Mouse (Mus musculus): ENCODE measurements around the gene Kif16b. TPM values are rescaled to one million over a fixed set of nuclear protein-coding genes. Genes with fewer than 3 reads are reported as not detected.

Gene Kif16b
- polyA plus RNA-seq, 1 experiment from 2014 or later: 17.0 TPM

GRCm38 (mm10) chr2:142891283-142891682 is 10.0 kb downstream of the Kif16b start:
- 30% methylated on average over 2 of the region's 2 CpGs for WGBS
- no peak overlapping the region for H3K27ac ChIP-seq
- no peak for ATAC-seq (replicated peaks; ENCODE audit: low FRiP score)
- H3K36me3 ChIP-seq: no peaks in the 10 kb centered on the region
- H3K9ac ChIP-seq: no peak overlapping the region
- H3K27me3 ChIP-seq: no peaks in the 10 kb centered on the region
- no peak overlapping the region for H3K4me2 ChIP-seq
- no peaks in the 10 kb centered on the region for H3K9me3 ChIP-seq (replicated peaks)
- H3K4me3 ChIP-seq (replicated peaks): no peak overlapping the region
- peaks cover 14% of the 10 kb centered on the region for H3K4me1 ChIP-seq

- H3K27ac ChIP-seq: no peak overlapping the region
- ATAC-seq (replicated peaks; ENCODE audit: low FRiP score): no peak
- no peak overlapping the region for H3K4me2 ChIP-seq
- H3K9me3 ChIP-seq (replicated peaks): no peaks in the 10 kb centered on the region
- no peak overlapping the region for H3K4me3 ChIP-seq (replicated peaks)
- no peak overlapping the region for H3K9ac ChIP-seq
- WGBS: 96% methylated on average over 4 of the region's 4 CpGs
- no peaks in the 10 kb centered on the region for H3K27me3 ChIP-seq
- H3K4me1 ChIP-seq: peaks cover 41% of the 10 kb centered on the region
- H3K36me3 ChIP-seq: no peaks in the 10 kb centered on the region
Measured at GRCm38 (mm10) chr2:142884456-142884855, 16.9 kb downstream of the Kif16b start.

GRCm38 (mm10) chr2:142883625-142883994 is 17.7 kb downstream of the Kif16b start:
- no peak overlapping the region for H3K4me3 ChIP-seq (replicated peaks)
- H3K9me3 ChIP-seq (replicated peaks): no peaks in the 10 kb centered on the region
- H3K36me3 ChIP-seq: no peaks in the 10 kb centered on the region
- ATAC-seq (replicated peaks; ENCODE audit: low FRiP score): no peak
- 65% methylated on average over 7 of the region's 7 CpGs for WGBS
- peak overlapping the region; percentile 59 for H3K27ac ChIP-seq
- H3K4me2 ChIP-seq: no peak overlapping the region
- no peak overlapping the region for H3K9ac ChIP-seq
- H3K4me1 ChIP-seq: peaks cover 50% of the 10 kb centered on the region
- H3K27me3 ChIP-seq: no peaks in the 10 kb centered on the region

- Histone ChIP-seq H3K4me2 (no peak overlapping the region), H3K36me3 (no peaks in the 10 kb centered on the region), H3K9ac (no peak overlapping the region), H3K9me3 (replicated peaks) (no peaks in the 10 kb centered on the region), H3K4me1 (peaks cover 51% of the 10 kb centered on the region), H3K27me3 (no peaks in the 10 kb centered on the region), H3K4me3 (replicated peaks) (no peak overlapping the region), H3K27ac (peak overlapping the region; percentile 61)
- peak; percentile 68 for ATAC-seq (replicated peaks; ENCODE audit: low FRiP score)
- 44% methylated on average over 7 of the region's 7 CpGs for WGBS
Measured at GRCm38 (mm10) chr2:142882871-142883624, 18.3 kb downstream of the Kif16b start.

- Histone ChIP-seq H3K27me3 (no peaks in the 10 kb centered on the region), H3K4me1 (peaks cover 54% of the 10 kb centered on the region), H3K4me2 (no peak overlapping the region), H3K27ac (peak overlapping the region; percentile 61), H3K9me3 (replicated peaks) (no peaks in the 10 kb centered on the region), H3K4me3 (replicated peaks) (no peak overlapping the region), H3K9ac (no peak overlapping the region), H3K36me3 (no peaks in the 10 kb centered on the region)
- no peak for ATAC-seq (replicated peaks; ENCODE audit: low FRiP score)
- 34% methylated on average over 2 of the region's 2 CpGs for WGBS
Measured at GRCm38 (mm10) chr2:142882466-142882865, 18.9 kb downstream of the Kif16b start.

GRCm38 (mm10) chr2:142881177-142881576 is 20.2 kb downstream of the Kif16b start:
- H3K9me3 ChIP-seq (replicated peaks): no peaks in the 10 kb centered on the region
- WGBS: 27% methylated on average over 4 of the region's 4 CpGs
- peak; percentile 55; the same call in 1 of the 2 replicates for ATAC-seq (replicated peaks; ENCODE audit: low FRiP score)
- H3K9ac ChIP-seq: no peak overlapping the region
- H3K27ac ChIP-seq: peak overlapping the region; percentile 56
- H3K4me1 ChIP-seq: peaks cover 64% of the 10 kb centered on the region
- no peak overlapping the region for H3K4me3 ChIP-seq (replicated peaks)
- H3K36me3 ChIP-seq: no peaks in the 10 kb centered on the region
- H3K4me2 ChIP-seq: no peak overlapping the region
- no peaks in the 10 kb centered on the region for H3K27me3 ChIP-seq

GRCm38 (mm10) chr2:142879257-142879818 is 22.0 kb downstream of the Kif16b start:
- H3K9ac ChIP-seq: no peak overlapping the region
- 26% methylated on average over 8 of the region's 8 CpGs for WGBS
- no peak overlapping the region for H3K4me2 ChIP-seq
- H3K4me3 ChIP-seq (replicated peaks): no peak overlapping the region
- peak; percentile 71 for ATAC-seq (replicated peaks; ENCODE audit: low FRiP score)
- peak overlapping the region; percentile 79 for H3K27ac ChIP-seq
- peaks cover 70% of the 10 kb centered on the region for H3K4me1 ChIP-seq
- H3K9me3 ChIP-seq (replicated peaks): no peaks in the 10 kb centered on the region
- H3K27me3 ChIP-seq: no peaks in the 10 kb centered on the region
- no peaks in the 10 kb centered on the region for H3K36me3 ChIP-seq

- no peak for ATAC-seq (replicated peaks; ENCODE audit: low FRiP score)
Measured at GRCm38 (mm10) chr2:142876636-142877035, 24.7 kb downstream of the Kif16b start.

GRCm38 (mm10) chr2:142875936-142876335 is 25.4 kb downstream of the Kif16b start:
- Histone ChIP-seq H3K4me1 (peaks cover 45% of the 10 kb centered on the region), H3K9me3 (replicated peaks) (no peaks in the 10 kb centered on the region), H3K36me3 (no peaks in the 10 kb centered on the region), H3K4me2 (no peak overlapping the region), H3K9ac (no peak overlapping the region), H3K27ac (no peak overlapping the region), H3K27me3 (no peaks in the 10 kb centered on the region), H3K4me3 (replicated peaks) (no peak overlapping the region)
- 42% methylated on average over 4 of the region's 4 CpGs for WGBS
- no peak for ATAC-seq (replicated peaks; ENCODE audit: low FRiP score)

More at GRCm38 (mm10) chr2:142876636-142877035, 24.7 kb downstream of the Kif16b start:
- no peak overlapping the region for H3K4me2 ChIP-seq
- 40% methylated on average over 2 of the region's 2 CpGs for WGBS
- H3K4me1 ChIP-seq: peaks cover 52% of the 10 kb centered on the region
- no peak overlapping the region for H3K4me3 ChIP-seq (replicated peaks)
- H3K27ac ChIP-seq: no peak overlapping the region
- no peaks in the 10 kb centered on the region for H3K27me3 ChIP-seq
- no peak overlapping the region for H3K9ac ChIP-seq
- no peaks in the 10 kb centered on the region for H3K9me3 ChIP-seq (replicated peaks)
- no peaks in the 10 kb centered on the region for H3K36me3 ChIP-seq

GRCm38 (mm10) chr2:142874562-142874961 is 26.8 kb downstream of the Kif16b start:
- 79% methylated on average over 2 of the region's 2 CpGs for WGBS
- Histone ChIP-seq H3K27ac (no peak overlapping the region), H3K4me1 (peaks cover 32% of the 10 kb centered on the region), H3K9me3 (replicated peaks) (no peaks in the 10 kb centered on the region), H3K9ac (no peak overlapping the region), H3K4me2 (no peak overlapping the region), H3K4me3 (replicated peaks) (no peak overlapping the region), H3K27me3 (no peaks in the 10 kb centered on the region), H3K36me3 (no peaks in the 10 kb centered on the region)
- ATAC-seq (replicated peaks; ENCODE audit: low FRiP score): no peak

- Histone ChIP-seq H3K9me3 (replicated peaks) (no peaks in the 10 kb centered on the region), H3K4me3 (replicated peaks) (no peak overlapping the region), H3K4me1 (0 out of 2 replicates have a peak, but pooled peaks cover 3% of the 10 kb centered on the region), H3K9ac (no peak overlapping the region), H3K36me3 (peaks cover 1% of the 10 kb centered on the region; the same call in 1 of the 2 replicates), H3K4me2 (no peak overlapping the region), H3K27ac (no peak overlapping the region), H3K27me3 (no peaks in the 10 kb centered on the region)
- no peak for ATAC-seq (replicated peaks; ENCODE audit: low FRiP score)
- 90% methylated on average over 8 of the region's 8 CpGs for WGBS
Measured at GRCm38 (mm10) chr2:142870055-142870454, 31.3 kb downstream of the Kif16b start.

GRCm38 (mm10) chr2:142867481-142867880 is 33.9 kb downstream of the Kif16b start:
- H3K4me2 ChIP-seq: no peak overlapping the region
- 83% methylated on average over 2 of the region's 2 CpGs for WGBS
- no peaks in the 10 kb centered on the region for H3K9me3 ChIP-seq (replicated peaks)
- H3K4me3 ChIP-seq (replicated peaks): no peak overlapping the region
- no peak for ATAC-seq (replicated peaks; ENCODE audit: low FRiP score)
- no peaks in the 10 kb centered on the region for H3K4me1 ChIP-seq
- H3K27me3 ChIP-seq: no peaks in the 10 kb centered on the region
- no peak overlapping the region for H3K27ac ChIP-seq
- no peak overlapping the region for H3K9ac ChIP-seq
- H3K36me3 ChIP-seq: peaks cover 12% of the 10 kb centered on the region
